Mouse (Mus musculus) layer of hippocampus, postnatal 10 days (tissue): ENCODE data around the gene Mmachc. TPM values are rescaled to one million over a fixed set of nuclear protein-coding genes. Genes with fewer than 3 reads are reported as not detected.

Source experiments
- DNase-seq, 2 experiments: peaks; one replicate each; pipeline ENCODE4 v3.0.0; 2021; ENCODE audit warnings: low spot score in 2 of 2
- long read RNA-seq: library from polyadenylated mRNA; stranded (forward); transcript quantifications from one replicate; pipeline ENCODE4 v2.0.0, GENCODE M21; 2023
- total RNA-seq, 2 experiments: library from RNA; stranded (reverse); gene quantifications; 2 replicates each; pipeline ENCODE4 v1.2.3; 2021

The Mmachc gene
- total RNA-seq, result 10 to 100 TPM; 17.3 to 20.7 TPM
- long read RNA-seq, transcript Mmachc-201 (4 exons, 2,106 nt), result major isoform, 8 of 14 reads
- long read RNA-seq, partial matches to known transcripts, result 3 of 14 reads
- long read RNA-seq, other reads (novel, unspliced or antisense), result 3 of 14 reads

DNA sequence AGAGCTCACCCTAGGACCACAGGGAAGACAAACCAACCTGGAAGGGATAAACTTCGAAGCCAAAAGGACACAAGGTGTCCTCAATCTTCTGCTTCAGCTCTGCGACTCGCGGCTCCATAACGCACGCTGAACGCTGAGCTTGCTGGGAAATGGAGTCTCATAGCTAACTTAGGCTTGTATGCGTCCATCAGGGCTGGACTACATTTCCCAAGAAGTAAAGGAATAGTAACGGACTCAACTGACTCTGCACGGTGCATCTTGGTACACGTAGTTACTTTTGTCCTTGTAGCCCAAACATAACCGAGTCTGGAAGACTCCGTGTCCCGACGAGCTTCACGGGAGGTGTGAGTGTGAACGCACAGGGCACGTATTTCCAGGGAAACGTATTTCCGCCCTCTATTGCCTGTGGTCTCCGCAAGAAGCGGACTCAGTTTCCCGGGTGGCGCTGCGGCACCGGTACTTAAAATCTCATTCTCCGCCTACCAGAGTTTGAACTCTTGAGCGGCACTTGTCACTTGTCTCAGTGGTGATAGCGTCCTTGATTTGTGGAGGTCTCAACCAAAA lies at the start of gene Mmachc, which contains the start of gene Ccdc163:
Gene Mmachc (minus strand): TSS at position 206 of the 564 bp plus-strand sequence.
Gene Ccdc163 (plus strand): TSS at position 309 of the 564 bp plus-strand sequence.
- peak; percentile 83 to 87 for DNase-seq

DNA sequence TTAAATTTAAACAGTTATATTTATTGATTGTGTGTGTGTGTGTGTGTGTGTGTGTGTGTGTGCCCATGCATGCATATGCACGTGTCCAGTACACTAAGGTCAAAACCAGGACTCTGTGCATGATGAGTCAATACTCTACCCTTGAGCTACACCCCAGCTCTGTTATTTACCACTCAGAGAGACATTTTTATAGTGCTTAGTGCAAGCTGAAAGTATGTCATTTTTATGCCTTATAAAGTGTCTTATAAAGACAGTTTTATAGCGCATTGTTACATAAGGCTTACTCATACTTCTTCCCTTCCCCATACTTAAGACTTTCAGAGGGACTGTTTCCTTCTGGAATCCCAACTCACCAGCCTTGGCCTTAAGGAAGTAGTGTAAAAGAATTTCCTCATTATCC lies 41.5 kb upstream of the Mmachc start:
- no peak for DNase-seq

DNA sequence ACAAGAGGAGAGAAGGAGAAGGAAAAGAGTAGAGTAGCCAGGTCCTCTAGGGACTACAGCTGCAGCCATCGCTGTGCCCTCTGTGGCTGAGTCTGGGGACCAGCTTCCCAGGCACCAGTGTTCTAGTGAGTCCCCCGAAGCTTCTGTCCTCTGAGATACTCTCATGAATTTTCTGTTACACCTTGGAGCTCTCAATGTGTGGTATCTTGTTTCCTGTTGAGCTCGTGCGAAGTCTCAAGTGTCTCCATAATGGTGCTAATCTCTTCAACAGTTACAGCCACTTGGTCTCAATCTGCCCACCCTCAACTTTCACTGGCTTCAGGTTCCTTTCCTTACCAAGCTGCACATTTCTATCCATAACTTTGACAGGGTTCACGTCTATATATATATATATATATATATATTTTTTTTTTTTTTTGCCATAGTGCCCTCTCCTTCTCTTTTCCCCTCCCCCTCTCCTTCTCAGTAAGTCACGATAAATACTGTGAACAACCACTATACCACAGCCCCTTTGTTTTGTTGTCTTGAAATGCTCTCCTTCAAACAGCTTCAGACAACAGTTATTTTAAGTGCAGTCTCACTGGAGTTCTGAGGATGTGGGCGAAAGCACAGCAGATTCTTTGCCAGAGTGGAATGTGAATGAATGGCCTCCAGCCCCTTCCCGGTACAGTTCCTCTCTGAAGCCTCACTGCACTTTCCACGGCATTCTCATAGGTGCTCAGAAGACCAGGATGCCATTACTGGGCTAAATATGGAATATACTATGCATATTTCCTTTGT lies 31.0 kb upstream of the Mmachc start:
- no peak for DNase-seq

DNA sequence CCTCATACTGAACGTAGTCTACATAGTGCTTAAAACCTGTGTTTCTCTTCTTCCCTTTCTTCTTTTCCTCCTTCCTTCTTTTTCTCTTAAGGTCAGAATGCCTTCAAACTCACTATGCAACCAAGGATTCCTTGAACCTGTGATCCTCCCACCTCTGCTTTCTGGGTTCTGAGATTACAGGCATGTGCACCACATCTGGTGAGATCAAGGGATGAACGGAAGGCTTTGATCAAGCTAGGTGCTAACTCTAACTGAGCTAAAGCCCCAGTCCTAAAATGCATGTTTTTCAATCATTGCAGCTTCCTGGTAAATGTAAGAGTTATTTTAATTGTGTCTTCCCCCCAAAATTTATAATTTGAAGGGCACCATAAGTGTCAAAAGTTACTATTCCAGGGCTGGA lies 26.8 kb upstream of the Mmachc start:
- DNase-seq, result no peak

DNA sequence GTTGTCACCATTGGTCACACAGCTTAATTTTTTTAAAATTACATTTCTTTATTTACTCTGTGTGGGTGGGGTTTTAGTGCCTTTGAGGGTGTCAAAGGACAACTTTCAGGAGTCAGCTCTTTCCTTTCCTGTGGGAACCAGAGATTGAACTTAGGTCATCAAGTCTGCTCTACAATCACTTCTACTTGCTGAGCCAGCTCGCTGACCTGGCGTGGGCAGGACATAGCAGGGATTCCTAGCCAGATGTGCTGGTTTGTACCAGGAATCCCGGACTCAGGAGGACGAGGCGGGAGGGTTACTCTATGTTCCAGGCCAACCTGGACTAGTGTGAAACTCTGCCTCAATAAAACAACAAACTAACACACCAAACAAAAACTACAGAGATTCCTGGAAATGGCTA lies 24.1 kb upstream of the Mmachc start:
- no peak for DNase-seq

DNA sequence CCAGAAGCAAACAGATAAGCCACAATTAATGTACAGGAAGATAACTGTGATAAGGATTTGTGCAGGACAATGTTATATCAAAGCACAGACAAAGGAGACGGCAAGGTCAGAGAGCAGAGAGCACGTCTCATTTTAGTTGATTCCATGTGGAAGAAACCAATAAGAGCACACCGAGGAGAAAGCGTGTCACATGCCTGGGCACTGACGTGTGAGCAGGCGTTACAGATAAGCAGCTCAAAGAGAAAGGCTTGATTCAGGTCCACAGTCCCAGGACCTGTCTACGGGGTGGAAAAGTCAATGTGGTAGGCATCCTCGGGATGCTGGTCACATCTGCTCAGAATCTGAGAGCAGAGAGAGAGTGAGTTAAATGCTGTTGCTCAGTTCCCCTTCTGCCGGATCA lies 22.9 kb upstream of the Mmachc start:
- no peak for DNase-seq

DNA sequence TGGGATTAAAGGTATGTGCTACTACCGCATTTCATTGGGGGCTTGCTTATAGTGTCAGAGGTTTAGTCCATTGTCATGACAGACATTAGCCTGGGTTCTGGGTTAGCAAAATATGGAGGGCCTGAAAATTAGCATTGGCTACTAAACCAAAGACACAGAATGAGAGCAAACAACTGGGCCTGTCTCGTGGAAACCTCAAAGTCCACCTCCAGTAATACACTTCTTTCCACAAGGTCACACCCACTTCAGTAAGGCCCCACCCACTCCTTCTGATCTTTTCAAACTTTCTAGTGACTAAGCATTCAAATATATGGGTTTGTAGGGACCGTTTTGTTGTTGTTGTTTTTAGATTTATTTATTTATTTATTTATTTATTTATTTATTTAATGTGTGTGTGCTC lies 21.3 kb upstream of the Mmachc start:
- no peak for DNase-seq

DNA sequence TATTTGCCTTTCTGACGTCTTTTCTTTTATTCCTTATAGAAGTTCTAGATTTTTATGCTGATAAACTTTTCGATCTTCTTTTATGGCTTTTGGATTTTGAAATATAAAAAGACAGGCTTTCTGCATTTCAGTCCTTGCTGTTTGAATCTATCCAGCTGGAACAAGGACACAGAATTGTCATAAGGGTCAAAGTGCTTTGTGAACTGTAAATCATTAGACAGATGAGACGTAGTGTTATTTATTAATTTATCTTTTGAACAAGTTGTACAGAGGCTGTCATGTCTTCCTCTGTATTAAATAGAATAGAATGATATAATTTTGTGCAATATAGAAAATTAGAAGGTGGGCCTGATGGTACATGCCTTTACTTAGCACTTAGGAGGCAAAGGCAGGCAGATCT lies 19.2 kb upstream of the Mmachc start:
- no peak for DNase-seq

DNA sequence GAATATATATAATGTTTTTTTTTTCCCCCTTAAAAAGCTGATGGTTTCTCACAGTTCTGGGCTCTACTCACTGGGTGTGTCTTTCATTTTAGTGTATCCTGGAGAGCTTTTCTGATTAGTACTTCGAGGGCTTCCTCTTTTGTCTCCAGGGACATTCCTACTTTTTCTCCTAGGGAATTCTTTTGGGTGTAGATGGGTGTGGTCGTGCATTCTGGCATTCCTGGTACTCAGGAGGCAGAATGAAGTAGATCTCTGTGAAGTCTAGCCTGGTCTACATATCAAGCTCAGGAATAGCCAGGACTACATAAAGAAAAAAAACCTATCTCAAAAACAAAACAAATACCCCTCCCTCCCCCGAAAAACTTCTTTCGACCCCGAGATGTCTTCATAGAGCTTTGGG lies 17.2 kb upstream of the Mmachc start:
- DNase-seq, result no peak

DNA sequence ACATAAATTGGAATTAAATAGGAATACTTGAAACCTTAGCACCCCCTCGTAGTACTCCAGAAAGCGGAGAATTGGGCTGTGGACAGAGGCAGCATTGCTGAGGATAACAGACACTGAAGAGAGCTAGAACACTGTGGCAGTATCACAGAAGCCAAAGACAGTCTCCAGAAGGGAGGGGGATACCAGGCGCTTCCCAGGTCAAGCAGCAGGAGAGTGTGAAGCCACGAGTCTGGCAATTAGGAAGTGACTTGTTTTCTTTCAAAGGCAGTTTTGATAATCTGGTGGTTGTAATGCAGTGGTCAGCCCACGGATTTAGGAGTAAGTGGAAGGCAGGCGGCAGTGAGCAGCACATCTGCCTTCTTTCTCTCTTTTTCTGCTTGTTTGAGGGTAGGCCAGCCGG lies 14.0 kb upstream of the Mmachc start:
- DNase-seq, result no peak

DNA sequence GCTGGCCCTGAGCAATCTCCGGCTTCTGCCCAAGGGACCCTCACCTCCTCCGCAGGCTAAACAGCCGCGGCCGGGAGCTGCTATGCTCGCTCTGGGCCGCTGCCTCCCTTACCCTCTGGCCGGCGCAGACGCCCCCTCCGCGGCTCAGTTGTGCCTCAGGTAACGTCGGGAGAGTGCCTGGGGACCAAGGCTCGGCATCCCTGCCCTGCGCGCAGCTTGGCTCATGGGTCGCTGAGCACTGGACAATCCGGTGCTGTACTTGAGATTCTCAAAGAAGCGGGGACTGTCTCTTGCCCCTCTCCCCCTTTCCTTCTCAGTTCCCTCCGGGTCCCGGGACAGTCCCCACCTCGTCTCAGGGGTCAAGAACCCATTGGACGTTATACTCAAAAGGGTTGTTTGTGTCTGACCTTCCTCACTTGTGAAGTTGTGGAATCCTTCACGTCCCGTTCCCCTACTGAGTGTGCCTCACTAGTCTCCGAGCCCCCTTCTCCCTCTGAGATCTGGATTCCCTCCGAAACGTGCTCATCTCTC lies 13.0 kb upstream of the Mmachc start:
- DNase-seq, result no peak

DNA sequence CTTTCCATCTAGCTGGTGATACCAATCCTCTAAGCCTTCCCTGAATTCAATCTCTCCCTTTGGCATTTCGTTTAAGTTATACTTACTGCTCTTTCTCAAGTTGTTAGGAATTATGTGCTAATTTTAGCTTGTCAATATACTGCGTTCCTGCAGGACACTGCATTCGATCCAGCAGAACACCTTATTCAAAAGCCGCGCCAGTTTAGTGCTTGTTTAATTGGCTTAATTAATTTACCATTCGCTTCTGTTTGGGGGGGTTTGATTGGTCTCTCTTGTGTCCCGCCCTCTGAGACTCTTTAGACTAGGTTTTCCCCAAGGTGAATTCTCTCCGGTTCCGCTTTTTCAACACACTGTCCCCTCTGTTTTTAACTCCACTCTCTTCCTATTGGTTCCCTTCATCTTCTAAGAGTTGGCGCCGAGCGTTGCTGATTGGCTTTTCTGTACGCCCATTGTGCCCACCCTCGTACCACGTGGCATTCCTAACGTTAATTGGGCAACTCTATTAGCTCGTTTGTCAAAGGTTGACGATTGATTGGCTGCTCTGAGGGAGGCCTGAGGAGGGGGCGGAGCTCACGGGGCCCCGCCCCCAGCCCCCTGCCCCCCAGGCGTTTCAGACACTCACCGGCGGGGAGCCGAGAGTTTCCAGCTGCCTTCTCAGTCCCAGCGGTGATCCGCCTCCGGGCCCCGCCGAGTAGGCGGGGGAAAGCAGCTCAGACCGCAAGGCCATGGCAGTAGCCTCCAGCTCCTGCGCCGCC lies 12.3 kb upstream of the Mmachc start, which contains the start of gene Tesk2:
Gene Tesk2 (plus strand): TSS at position 606 of the 755 bp plus-strand sequence.
- DNase-seq, result peak; percentile 85 to 89

DNA sequence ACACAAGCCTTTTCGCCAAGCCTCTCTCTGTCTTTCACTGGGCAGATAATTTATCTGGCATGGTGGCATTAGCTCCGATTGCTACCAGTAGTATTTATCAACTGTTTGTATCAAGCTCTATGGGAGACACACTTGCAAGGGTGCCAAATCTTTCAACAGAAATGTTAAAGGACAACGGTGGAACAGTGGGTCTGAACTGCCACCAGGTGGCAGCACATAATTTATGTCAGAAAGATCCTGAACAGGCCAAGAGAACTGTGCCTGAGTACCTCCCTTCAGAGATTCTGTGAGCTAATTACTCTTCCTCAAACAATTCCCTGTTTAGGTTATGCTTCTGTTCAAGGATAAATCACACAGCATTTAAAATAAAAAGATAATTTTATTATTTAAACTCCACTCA lies 11.2 kb upstream of the Mmachc start:
- DNase-seq, result peak; percentile 70 to 72

DNA sequence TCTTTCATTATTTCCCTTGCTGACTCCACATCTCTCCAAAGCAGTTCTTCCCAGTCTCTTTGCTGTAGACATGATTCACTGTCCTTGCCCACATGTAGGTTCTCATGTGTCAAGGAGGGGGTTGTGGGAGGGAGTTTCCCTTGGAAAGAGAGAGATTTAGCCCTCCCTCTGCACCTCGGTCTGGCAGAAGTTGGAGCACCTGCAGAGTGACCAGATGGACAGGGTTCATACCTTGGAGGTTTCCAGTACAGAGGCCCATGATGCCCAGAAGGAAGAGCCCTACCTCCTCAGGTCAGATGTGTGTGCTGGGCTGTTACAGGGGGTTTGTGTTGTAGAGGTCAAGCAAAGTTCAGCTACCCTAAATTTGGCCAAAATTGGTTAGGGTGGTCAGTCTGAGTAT lies 4.3 kb upstream of the Mmachc start:
- no peak for DNase-seq

DNA sequence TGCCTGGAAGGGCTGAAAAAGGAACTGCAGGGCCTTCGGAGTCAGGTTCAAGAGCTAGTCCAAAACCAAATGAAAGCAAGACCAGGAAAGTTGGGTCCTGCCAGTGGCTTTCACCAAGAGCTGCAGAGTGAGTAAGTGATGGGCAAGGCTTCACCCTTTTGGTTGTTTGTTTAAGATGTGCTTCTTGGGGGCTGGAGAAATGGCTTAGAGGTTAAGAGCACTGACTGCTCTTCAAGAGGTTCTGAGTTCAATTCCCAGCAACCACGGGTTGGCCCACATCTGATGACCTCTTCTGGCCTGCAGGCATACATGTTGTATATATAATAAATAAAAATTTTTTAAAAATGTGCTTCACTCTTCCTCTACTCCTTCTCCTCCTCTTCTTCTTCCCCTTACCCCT lies 1.9 kb upstream of the Mmachc start:
- no peak for DNase-seq

DNA sequence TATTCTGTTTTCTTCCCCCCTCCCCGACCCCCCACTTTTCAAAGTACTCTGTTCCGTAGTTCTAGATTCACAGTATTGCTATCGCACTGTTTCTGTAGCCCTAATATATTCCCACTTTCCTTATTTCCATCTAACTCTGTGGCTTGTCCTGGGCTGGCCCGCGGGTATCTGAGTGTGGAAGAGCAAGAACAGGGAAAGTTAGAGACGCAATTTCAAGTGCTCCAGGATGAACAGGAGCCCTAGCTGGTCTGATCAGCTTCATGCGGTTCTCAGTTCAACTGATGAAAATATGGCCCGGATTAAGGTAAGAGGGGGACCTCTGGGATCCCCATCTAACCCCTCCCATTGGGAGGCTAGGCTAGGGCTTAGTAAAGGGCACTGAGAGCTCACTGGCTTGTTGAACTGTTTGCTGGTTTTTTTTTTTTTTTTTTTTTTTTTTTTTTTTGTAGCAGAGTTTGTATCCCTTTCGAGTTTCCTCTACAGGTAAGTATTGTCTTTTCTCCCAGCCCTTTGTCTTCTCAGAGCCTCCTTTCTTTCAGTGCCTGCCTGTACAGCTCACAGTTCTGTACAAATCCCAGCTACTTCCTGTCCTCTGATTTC lies 685 bp upstream of the Mmachc start:
- no peak for DNase-seq

DNA sequence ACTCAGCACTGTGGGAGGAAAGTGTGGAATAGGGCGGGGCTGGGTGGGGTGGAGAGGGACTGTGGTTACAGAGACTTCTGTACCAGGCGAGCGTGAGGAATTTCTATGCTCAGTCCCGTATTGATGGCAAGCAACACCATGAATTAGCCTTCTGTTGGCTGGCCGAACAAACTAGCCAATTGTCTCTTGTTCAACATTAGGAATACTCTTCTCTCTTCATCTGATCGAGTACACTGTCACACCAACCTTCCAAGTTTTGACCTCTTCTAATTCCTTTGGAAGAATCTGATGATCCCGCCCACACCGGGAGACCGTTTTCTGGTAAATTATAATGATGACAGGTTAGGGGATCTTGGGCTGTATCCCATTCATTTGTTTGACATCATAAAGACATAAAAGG lies 540 bp downstream of the Mmachc start:
- peak in 1 of 2 experiments; percentile 25 for DNase-seq

DNA sequence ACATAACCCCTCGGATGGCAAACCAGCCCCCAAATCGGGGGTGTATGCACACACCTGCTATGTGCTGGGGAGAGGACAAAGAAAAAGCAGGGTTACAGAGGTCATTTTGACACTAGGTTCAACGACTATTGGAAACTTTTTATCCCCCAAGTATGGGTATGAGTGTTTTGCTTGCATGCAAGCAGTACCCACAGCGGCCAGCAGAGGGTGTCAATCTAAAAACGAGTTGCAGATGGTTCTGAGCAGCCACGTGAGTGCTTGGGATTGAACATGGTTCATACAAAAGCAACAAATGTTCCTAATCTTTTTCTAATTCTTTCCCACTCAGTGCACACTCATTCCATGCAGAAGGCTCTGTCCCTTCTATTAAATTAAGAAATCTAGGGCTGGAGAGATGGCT lies 4.4 kb downstream of the Mmachc start:
- DNase-seq, result peak; percentile 74 to 80

DNA sequence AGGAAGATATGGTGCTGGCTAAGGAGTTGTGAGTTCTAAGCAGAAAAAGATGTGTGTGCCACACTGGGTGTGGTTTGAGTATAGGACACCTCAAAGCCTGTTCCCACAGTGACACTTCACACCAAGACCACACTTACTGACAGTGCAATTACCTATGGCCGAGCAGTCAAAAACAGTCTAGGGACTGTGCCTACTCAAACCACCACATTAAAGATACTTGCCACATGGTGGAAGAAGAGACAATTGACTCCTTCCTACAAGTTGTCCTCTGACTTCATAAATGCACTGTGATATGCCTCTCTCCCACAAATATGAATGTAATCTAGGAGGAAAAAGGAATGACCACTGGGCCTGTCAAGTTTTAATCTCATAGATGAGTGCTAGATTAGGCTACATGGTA lies 7.2 kb downstream of the Mmachc start:
- no peak for DNase-seq

DNA sequence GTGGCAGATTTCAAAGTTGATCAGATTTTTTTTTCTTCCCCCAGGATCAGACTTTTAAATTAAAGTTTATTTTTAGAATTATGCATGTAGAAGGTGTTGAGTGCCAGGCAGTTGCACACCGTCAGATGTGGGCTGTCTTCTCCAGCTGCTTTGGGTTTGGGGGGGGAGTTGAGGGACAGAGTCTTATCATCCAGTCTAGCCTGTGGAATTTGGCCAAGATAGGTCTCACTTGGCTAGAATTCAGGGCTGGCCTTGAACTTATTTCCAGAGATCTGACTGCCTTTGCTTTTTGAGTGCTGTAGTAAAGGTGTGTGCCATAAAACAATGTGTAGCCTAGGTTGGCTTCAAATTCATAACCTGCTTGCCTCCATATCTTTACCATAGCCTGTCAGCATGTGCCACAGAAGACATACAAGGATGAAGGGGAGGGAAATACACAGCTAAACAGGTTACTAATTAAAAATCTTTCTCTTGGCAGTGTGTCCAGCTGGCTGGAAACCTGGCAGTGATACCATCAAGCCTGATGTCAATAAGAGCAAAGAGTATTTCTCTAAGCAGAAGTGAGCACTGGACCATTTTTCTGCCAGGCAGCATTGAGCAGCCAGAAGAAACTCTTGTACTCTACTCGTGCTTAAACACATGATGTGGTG lies 9.4 kb downstream of the Mmachc start:
- no peak for DNase-seq

DNA sequence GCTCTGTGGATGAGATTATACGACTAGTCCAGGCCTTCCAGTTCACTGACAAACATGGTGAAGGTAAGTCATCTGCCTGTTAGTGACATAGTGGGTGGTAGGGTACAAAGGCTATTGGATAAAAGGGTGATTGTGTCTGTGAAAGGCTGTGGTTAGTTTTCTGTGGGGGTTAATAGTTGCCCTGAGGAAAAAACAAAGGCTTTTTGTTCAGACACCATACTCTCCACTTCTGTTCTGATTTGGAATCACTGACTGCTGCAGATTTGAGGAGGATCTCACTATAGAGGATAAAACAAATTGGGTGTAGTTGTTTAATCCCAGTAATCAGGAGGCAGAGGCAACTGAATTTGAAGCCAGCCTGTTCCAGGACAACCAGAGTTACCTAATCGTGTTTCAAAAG lies 14.4 kb downstream of the Mmachc start:
- DNase-seq, result no peak
